Mouse (Mus musculus) cerebellum, postnatal 36 days (tissue): Measurements from ENCODE around the gene 2410015M20Rik.
"Not testable (repeated sequence)": the region's sequence is repeated elsewhere in the genome, so short reads cannot be mapped to it uniquely, and the experiment has no call there.

Experiments used
- DNase-seq, 2 experiments: peaks; one replicate each; pipeline ENCODE4 v3.0.0; 2021 to 2022; ENCODE audit warnings: mixed read lengths in 2 of 2

The 2410015M20Rik gene

GRCm38 (mm10) chr17:56609452-56610171 lies at the start of gene 2410015M20Rik:
Gene 2410015M20Rik, minus strand, starts transcription at chr17:56609771.
- DNase-seq = peak; percentile 94 to 97

- DNase-seq = no peak
Measured at GRCm38 (mm10) chr17:56656171-56656570, 46.6 kb upstream of the 2410015M20Rik start.

- DNase-seq = no peak
Measured at GRCm38 (mm10) chr17:56655311-56655710, 45.7 kb upstream of the 2410015M20Rik start.

- DNase-seq = no peak
Measured at GRCm38 (mm10) chr17:56654771-56655170, 45.2 kb upstream of the 2410015M20Rik start.

GRCm38 (mm10) chr17:56651801-56652200 lies 42.2 kb upstream of the 2410015M20Rik start:
- no peak for DNase-seq

- DNase-seq = no peak
Measured at GRCm38 (mm10) chr17:56647546-56647945, 38.0 kb upstream of the 2410015M20Rik start.

- no peak for DNase-seq
Measured at GRCm38 (mm10) chr17:56643237-56643636, 33.7 kb upstream of the 2410015M20Rik start.

GRCm38 (mm10) chr17:56634023-56634422 lies 24.5 kb upstream of the 2410015M20Rik start:
- DNase-seq = no peak

- DNase-seq = no peak
Measured at GRCm38 (mm10) chr17:56631807-56632206, 22.2 kb upstream of the 2410015M20Rik start.

- not testable (repeated sequence) for DNase-seq
Measured at GRCm38 (mm10) chr17:56629800-56630781, 20.5 kb upstream of the 2410015M20Rik start.

GRCm38 (mm10) chr17:56627530-56628277 lies 18.1 kb upstream of the 2410015M20Rik start, which contains the start of gene Catsperd:
Gene Catsperd, plus strand, starts transcription at chr17:56628143.
- peak; percentile 38 to 46 for DNase-seq

GRCm38 (mm10) chr17:56626754-56627470 lies 17.3 kb upstream of the 2410015M20Rik start, which contains the start of gene Lonp1:
Gene Lonp1, minus strand, starts transcription at chr17:56626887.
- peak; percentile 97 to 98 for DNase-seq

GRCm38 (mm10) chr17:56626260-56626659 lies 16.7 kb upstream of the 2410015M20Rik start:
- no peak for DNase-seq

- DNase-seq = no peak
Measured at GRCm38 (mm10) chr17:56625495-56625894, 15.9 kb upstream of the 2410015M20Rik start.

- no peak for DNase-seq
Measured at GRCm38 (mm10) chr17:56617628-56618027, 8.1 kb upstream of the 2410015M20Rik start.

GRCm38 (mm10) chr17:56616725-56617124 lies 7.2 kb upstream of the 2410015M20Rik start:
- no peak for DNase-seq

GRCm38 (mm10) chr17:56615792-56616191 lies 6.2 kb upstream of the 2410015M20Rik start:
- DNase-seq = no peak

- no peak for DNase-seq
Measured at GRCm38 (mm10) chr17:56615136-56615784, 5.7 kb upstream of the 2410015M20Rik start.

- DNase-seq = peak in 1 of 2 experiments; percentile 31
Measured at GRCm38 (mm10) chr17:56614391-56615135, 5.0 kb upstream of the 2410015M20Rik start.

GRCm38 (mm10) chr17:56613893-56614292 lies 4.3 kb upstream of the 2410015M20Rik start:
- DNase-seq = not testable (repeated sequence)
